Mouse (Mus musculus) embryonic facial prominence, embryonic 10.5 days (tissue): Measurements from ENCODE around the gene Tbc1d22a. TPM values are rescaled to one million over a fixed set of nuclear protein-coding genes. Genes with fewer than 3 reads are reported as not detected.

Source experiments
- DNase-seq: peaks from one replicate; pipeline ENCODE4 v3.0.0-alpha.2; 2017; ENCODE audit warnings: low spot score
- H3K27ac ChIP-seq: fragments of 300-500 bp; sonication (generic); replicated peaks from 2 replicates; pipeline ENCODE4 v1.5.1; 2016; ENCODE audit warnings: mild to moderate bottlenecking
- H3K27me3 ChIP-seq: fragments of 300-500 bp; sonication (generic); replicated peaks from 2 replicates; pipeline ENCODE4 v1.6.1; 2016; ENCODE audit warnings: low read depth, mild to moderate bottlenecking; ENCODE audit not compliant: poor library complexity, severe bottlenecking
- H3K36me3 ChIP-seq: fragments of 300-500 bp; sonication (generic); replicated peaks from 2 replicates; pipeline ENCODE4 v1.6.1; 2016; ENCODE audit warnings: mild to moderate bottlenecking, moderate library complexity
- H3K4me1 ChIP-seq: fragments of 300-500 bp; sonication (generic); 2 replicates; pipeline ENCODE4 v1.6.1; 2016
- H3K4me3 ChIP-seq: fragments of 300-500 bp; sonication (generic); 2 replicates; pipeline ENCODE4 v1.5.1; 2016; ENCODE audit warnings: mild to moderate bottlenecking, moderate library complexity
- H3K9me3 ChIP-seq: fragments of 300-500 bp; sonication (generic); 2 replicates; pipeline ENCODE4 v1.6.1; 2016; ENCODE audit warnings: mild to moderate bottlenecking
- WGBS: fragments of 180-500 bp; shearing (Covaris S2); methylation state at CpG from one replicate; pipeline ENCODE4 v1.1.7; 2016; 5-methylcytosine and 5-hydroxymethylcytosine counted together
- polyA plus RNA-seq: library from polyadenylated mRNA; unstranded; fragments of >200 nt; fragmentation: Nextera tagmentation; extraction: Ambion mirVana; gene quantifications from 2 replicates; pipeline ENCODE4 v1.2.1, GENCODE M21; 2016

Tbc1d22a gene
- polyA plus RNA-seq, 1 experiment from 2014 or later, result 11.2 TPM

DNA sequence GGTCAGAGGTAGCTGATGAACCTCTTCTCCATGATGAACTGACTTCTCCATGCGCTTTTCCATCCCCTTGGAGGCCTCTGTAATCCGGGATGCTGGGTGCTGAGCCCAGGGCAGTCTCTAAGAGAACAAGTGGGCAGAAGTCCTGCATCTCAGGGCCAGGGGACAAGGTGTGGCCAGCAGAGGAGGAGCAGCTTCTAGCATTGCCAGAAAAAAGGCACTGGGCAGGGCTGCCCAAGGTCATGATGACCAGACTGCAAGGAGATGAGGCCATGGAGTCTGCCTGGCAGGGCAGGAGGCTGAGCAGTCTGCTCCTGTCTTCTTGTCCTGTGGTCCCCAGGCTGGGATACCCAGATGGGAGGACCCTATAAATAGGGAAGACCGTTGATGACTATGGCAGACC, 220.0 kb downstream of the Tbc1d22a start:
- no peak for DNase-seq
- H3K36me3 ChIP-seq, result no peaks in the 10 kb centered on the region
- H3K27me3 ChIP-seq, result no peaks in the 10 kb centered on the region; the same call in 1 of the 2 replicates
- no peaks in the 10 kb centered on the region for H3K9me3 ChIP-seq
- WGBS, result 89% methylated on average over 3 of the region's 3 CpGs
- no peak overlapping the region for H3K27ac ChIP-seq
- H3K4me1 ChIP-seq, result peaks cover 18% of the 10 kb centered on the region
- H3K4me3 ChIP-seq, result no peak overlapping the region

DNA sequence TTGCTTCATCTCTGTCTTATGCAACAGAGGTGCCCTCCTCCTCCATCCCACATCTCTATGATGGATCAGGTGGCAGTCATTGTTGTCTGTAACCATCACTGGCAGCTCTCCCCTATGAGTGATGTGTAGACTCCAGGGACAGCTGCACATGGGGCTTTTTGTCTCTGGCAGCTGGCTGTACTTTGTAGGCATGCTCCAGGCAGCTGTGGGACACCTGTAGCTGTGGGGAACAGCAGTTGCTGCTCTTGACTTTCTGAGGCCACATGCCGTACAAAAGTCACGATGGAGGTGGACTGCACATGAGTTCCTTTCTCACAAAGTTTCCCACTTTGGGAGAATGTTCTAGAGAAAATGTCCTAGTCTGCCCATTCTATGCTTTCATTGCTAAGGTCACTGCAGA, 223.1 kb downstream of the Tbc1d22a start:
- Histone ChIP-seq H3K27ac (no peak overlapping the region), H3K27me3 (no peaks in the 10 kb centered on the region), H3K4me3 (no peak overlapping the region), H3K36me3 (no peaks in the 10 kb centered on the region), H3K9me3 (no peaks in the 10 kb centered on the region), H3K4me1 (no peaks in the 10 kb centered on the region)
- no peak for DNase-seq
- WGBS, result 93% methylated on average over 2 of the region's 2 CpGs

DNA sequence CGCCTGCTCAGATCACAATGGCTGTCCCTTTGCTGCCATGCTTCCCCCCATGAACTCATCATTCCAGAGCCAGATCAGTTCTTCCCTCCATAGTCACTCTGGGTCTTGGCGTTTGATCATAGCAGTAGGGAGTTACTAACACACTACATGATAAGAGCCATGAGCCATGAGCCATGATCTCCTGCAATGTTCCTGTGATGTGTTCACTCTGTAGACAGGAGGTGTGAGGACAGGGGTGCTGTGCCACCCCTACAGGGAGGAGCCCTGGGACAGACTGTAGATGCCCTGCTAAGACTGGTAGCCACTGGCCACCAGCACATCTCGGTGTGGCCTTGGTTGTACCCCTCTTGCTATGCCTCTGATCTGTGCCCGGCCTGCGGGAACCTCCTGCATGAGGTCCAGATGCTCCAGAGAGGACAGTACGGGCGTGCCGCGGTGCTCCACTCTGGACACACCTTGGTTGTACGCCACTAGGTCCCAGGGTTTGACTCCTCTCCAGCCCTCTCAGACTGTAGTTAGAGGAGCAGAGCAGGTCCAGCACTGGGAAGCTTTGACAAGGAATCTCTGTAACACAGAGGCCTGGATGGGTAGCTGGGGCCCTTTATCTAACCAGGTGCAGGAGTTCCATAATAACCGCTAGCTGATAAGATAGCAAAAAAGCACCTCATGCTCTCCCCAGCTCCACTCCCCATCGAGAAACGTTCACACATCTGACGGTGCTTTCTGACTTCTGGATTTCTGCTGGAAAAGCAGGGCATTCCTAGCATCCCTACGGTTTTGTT, 224.9 kb downstream of the Tbc1d22a start:
- 93% methylated on average over 15 of the region's 15 CpGs for WGBS
- Histone ChIP-seq H3K27me3 (no peaks in the 10 kb centered on the region), H3K4me1 (no peaks in the 10 kb centered on the region), H3K27ac (no peak overlapping the region), H3K4me3 (no peak overlapping the region), H3K36me3 (no peaks in the 10 kb centered on the region), H3K9me3 (no peaks in the 10 kb centered on the region)
- DNase-seq, result no peak

DNA sequence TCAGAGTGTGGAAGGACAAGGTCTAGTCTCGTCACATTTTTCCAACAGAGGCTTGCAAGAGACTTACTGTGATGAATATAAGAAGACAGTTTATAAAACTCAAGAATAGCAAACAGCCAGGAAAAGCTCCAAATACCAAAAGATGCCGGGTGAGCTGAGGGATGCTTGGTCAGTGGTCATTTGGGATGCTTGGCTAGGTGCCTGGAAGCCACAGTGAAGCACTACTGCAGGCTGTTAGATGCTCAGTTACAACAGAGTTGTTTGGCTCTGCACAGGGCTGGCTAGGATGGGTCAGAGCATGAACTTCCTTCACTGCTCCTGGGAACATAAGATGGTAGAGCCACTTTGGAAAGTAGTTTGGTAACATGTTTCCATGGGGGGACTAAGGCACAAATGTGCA, 230.0 kb downstream of the Tbc1d22a start:
- Histone ChIP-seq H3K27ac (no peak overlapping the region), H3K36me3 (no peaks in the 10 kb centered on the region), H3K9me3 (no peaks in the 10 kb centered on the region), H3K27me3 (no peaks in the 10 kb centered on the region), H3K4me3 (no peak overlapping the region), H3K4me1 (peaks cover 6% of the 10 kb centered on the region; the same call in 1 of the 2 replicates)
- DNase-seq, result no peak
- WGBS, result 87% methylated on average over 2 of the region's 2 CpGs

DNA sequence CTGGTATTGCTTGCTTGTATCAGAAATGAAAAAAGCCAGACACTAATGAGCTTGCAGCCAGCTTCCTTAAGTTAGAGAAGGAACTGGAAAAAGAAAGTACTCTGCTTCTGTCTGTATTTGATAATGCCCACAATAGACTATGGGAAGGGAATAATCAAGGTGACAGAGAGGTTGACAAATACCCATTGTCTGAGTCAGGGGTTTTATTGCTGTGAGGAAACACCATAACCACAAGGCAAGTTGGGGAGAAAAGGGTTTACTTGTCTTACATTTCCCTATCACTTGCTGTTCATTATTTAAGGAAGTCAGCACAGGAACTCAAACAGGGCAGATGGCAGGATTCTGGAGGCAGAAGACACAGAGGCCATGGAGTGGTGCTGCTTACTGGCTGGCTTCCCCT, 231.8 kb downstream of the Tbc1d22a start:
- no peaks in the 10 kb centered on the region for H3K9me3 ChIP-seq
- H3K27ac ChIP-seq, result no peak overlapping the region
- peaks cover 10% of the 10 kb centered on the region; the same call in 1 of the 2 replicates for H3K36me3 ChIP-seq
- H3K4me1 ChIP-seq, result peaks cover 6% of the 10 kb centered on the region; the same call in 1 of the 2 replicates
- no peaks in the 10 kb centered on the region for H3K27me3 ChIP-seq
- H3K4me3 ChIP-seq, result no peak overlapping the region
- DNase-seq, result no peak

DNA sequence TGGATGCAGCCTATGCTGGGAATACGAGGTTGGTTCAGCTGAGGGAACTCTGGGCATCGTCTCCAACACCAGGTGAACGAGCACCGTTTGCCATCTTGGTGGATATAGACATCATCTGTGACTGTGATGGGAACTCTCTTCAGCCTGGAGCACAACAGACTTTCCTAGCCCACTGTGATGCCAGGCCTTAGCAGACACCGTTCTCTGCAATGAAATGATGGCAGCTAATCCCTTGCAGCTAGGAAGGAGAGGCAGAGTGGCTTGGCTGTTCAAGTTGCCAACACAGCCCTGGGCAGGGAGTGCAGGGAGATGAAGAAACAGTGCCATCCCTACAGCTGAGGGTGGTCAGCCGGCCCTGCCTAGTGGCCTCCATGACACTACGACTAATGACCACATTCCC, 233.0 kb downstream of the Tbc1d22a start:
- WGBS, result 92% methylated on average over 7 of the region's 7 CpGs
- H3K9me3 ChIP-seq, result no peaks in the 10 kb centered on the region
- no peak for DNase-seq
- H3K27ac ChIP-seq, result no peak overlapping the region
- H3K36me3 ChIP-seq, result peaks cover 10% of the 10 kb centered on the region; the same call in 1 of the 2 replicates
- no peak overlapping the region for H3K4me3 ChIP-seq
- H3K4me1 ChIP-seq, result peaks cover 6% of the 10 kb centered on the region; the same call in 1 of the 2 replicates
- no peaks in the 10 kb centered on the region for H3K27me3 ChIP-seq

DNA sequence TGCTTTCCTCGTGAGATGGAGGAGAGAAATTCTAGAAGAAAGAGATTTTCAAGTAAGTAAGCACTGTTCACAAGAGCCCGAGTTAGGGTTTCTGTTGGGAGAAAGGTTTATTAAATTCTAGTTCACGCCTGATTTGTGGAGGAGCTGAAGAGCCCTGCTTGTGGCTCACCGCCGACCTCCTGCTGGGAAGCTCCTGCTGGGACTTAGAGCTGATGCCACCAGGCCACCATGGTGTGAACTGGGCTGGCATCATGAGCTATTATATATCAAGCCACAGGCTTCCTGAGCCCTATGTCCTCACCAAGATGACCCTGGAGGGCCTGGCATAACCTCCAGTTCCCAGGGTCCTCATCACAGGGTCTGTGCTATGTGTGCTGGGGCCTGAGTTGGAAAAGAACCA, 235.0 kb downstream of the Tbc1d22a start:
- peaks cover 10% of the 10 kb centered on the region; the same call in 1 of the 2 replicates for H3K36me3 ChIP-seq
- peaks cover 6% of the 10 kb centered on the region; the same call in 1 of the 2 replicates for H3K4me1 ChIP-seq
- H3K27me3 ChIP-seq, result no peaks in the 10 kb centered on the region
- H3K27ac ChIP-seq, result no peak overlapping the region
- no peaks in the 10 kb centered on the region for H3K9me3 ChIP-seq
- 84% methylated on average over 5 of the region's 5 CpGs for WGBS
- no peak overlapping the region for H3K4me3 ChIP-seq
- no peak for DNase-seq

DNA sequence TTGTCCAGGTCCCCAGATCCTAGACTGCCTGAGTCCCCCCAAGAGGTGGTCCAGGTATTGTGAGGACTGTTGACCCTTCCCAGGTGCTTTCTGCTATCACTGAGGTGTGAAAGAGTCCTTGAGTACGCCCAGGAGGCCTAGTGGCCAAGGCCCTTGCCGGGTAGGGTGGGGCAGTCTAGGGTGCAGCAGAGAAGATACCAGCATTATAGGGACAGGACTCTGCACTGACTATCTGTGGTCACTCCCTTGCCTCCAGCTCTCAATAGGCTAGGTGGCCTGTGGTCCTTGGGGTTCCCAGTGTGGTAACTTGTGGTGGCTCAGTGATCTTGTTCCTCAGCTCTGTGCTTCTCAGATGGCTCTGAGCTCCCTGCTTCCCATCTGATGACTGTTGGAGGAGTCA, 235.5 kb downstream of the Tbc1d22a start:
- H3K27ac ChIP-seq, result no peak overlapping the region
- 88% methylated on average over 2 of the region's 2 CpGs for WGBS
- H3K27me3 ChIP-seq, result no peaks in the 10 kb centered on the region
- no peak for DNase-seq
- H3K4me3 ChIP-seq, result no peak overlapping the region
- no peaks in the 10 kb centered on the region for H3K9me3 ChIP-seq
- H3K36me3 ChIP-seq, result peaks cover 10% of the 10 kb centered on the region; the same call in 1 of the 2 replicates
- peaks cover 6% of the 10 kb centered on the region; the same call in 1 of the 2 replicates for H3K4me1 ChIP-seq

DNA sequence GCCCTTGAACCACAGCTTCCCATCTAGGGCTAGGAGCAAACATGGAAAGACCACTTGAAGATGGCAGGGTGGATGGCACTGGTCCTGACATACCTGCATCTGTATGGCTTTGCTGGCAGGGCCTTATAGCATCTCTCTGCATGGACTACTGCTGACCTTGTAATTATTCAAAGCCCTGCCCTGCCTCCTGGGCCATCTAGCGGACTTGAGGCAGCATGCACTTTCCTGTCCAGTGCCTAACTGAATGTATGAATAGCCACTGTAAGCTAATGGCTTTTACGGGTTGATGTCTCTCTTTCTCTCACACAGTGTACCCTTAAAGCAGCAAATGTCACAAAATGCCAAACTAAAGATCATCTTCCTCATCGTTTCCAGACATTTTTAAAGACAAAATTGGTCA, 245.2 kb downstream of the Tbc1d22a start:
- Histone ChIP-seq H3K36me3 (no peaks in the 10 kb centered on the region), H3K27me3 (no peaks in the 10 kb centered on the region), H3K4me1 (0 out of 2 replicates have a peak, but pooled peaks cover 7% of the 10 kb centered on the region), H3K27ac (no peak overlapping the region), H3K4me3 (no peak overlapping the region), H3K9me3 (no peaks in the 10 kb centered on the region)
- 76% methylated on average over 3 of the region's 3 CpGs for WGBS
- DNase-seq, result no peak

DNA sequence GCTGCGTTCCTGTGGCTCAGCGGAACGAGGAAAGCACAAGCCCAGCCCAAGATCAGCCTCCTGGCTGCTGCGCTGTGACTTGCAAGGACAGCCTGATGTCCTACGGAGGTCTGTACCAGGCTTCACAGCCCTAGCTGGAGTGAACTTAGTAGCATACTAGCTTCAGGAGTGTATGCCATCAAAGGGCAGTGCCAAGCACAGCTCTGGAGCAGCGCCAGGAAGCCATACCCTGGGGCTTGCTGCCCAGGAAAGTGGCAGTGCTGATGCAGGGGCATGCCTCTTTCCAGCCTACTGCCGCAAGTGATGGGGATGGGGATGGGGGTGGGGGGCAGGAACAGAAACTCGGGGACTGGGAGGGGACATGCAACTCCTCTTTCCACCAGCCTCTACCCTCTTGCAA, 248.4 kb downstream of the Tbc1d22a start:
- Histone ChIP-seq H3K4me1 (0 out of 2 replicates have a peak, but pooled peaks cover 7% of the 10 kb centered on the region), H3K27ac (no peak overlapping the region), H3K36me3 (no peaks in the 10 kb centered on the region), H3K27me3 (no peaks in the 10 kb centered on the region), H3K4me3 (no peak overlapping the region), H3K9me3 (no peaks in the 10 kb centered on the region)
- DNase-seq, result no peak
- 83% methylated on average over 8 of the region's 8 CpGs for WGBS

DNA sequence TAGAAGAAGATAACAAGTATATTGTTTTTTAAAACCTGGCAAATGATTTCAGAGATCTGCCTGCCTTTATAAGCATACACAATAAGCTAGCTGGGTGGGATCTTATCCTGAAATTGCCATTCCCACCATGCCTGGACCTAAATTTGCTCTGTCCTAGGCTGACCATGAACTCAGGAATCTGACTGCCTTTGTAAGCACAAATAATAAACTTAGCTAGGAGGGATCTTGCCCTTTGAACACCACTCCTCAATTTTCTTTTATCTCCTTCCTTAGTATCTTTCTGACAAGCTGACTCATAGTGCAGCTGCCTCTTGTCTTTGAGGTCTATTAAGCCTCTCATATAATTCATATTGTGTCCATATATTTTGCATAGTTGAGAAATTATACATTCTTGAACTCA, 253.8 kb downstream of the Tbc1d22a start:
- Histone ChIP-seq H3K4me1 (peaks cover 13% of the 10 kb centered on the region), H3K27ac (no peak overlapping the region), H3K36me3 (no peaks in the 10 kb centered on the region), H3K4me3 (no peak overlapping the region), H3K27me3 (no peaks in the 10 kb centered on the region), H3K9me3 (0 out of 2 replicates have a peak, but pooled peaks cover 4% of the 10 kb centered on the region)
- DNase-seq, result no peak

DNA sequence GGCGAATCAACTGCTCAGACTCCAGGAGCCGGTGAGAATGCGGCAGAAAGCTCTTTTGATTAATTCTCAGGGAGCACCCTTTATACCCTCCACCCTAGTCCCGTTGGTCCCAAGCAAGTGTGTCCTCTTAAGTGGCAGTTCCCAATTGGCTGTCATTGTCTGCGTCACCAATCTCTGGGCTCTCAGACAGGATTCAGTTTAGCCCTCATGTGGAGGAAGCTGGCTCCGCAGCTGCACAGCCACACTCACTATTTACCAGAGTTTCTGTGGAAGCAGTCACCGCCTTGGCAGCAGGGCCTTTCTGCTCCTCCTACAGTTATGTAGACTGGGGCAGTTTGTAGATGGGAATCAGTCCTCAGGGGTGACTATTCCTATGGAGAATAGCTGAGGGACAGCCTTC, 256.9 kb downstream of the Tbc1d22a start:
- DNase-seq, result no peak
- H3K27me3 ChIP-seq, result no peaks in the 10 kb centered on the region
- H3K9me3 ChIP-seq, result 0 out of 2 replicates have a peak, but pooled peaks cover 4% of the 10 kb centered on the region
- no peak overlapping the region for H3K27ac ChIP-seq
- 68% methylated on average over 7 of the region's 7 CpGs for WGBS
- H3K4me1 ChIP-seq, result peaks cover 42% of the 10 kb centered on the region
- H3K36me3 ChIP-seq, result no peaks in the 10 kb centered on the region
- no peak overlapping the region for H3K4me3 ChIP-seq

DNA sequence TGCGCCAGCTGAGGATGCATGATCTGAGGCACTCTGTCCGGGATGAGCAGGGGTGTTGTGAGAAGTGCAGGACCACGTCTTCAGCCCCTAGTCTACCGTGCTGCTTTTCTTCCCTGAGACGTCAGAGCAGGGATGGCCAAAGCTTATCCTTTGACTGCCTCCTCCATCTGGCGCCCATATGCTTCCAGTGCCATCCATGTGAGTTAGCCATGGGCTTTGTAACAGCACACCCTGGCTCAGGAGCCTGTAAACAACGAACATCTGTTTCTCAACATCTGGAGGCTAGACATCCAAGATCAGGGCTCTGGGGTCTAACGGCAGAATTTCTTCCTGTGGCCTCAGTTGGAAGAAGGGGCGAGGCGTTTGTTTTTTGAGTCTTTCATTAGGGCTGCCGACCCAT, 259.2 kb downstream of the Tbc1d22a start:
- 38% methylated on average over 11 of the region's 11 CpGs for WGBS
- Histone ChIP-seq H3K4me1 (peaks cover 63% of the 10 kb centered on the region), H3K36me3 (no peaks in the 10 kb centered on the region), H3K9me3 (0 out of 2 replicates have a peak, but pooled peaks cover 2% of the 10 kb centered on the region), H3K4me3 (no peak overlapping the region), H3K27me3 (no peaks in the 10 kb centered on the region), H3K27ac (peak overlapping the region; percentile 70)
- DNase-seq, result peak; percentile 83
